Mouse (Mus musculus) neutrophil, adult 5-6 weeks (primary cell): ENCODE results near the gene Slc25a23. TPM values are rescaled to one million over a fixed set of nuclear protein-coding genes. Genes with fewer than 3 reads are reported as not detected.
A peak's percentile ranks its signal among the peaks of the same experiment; 100 is the strongest.

ENCODE experiments used
- ATAC-seq: fragments of 151-379, 151-347 bp; 2 replicates; pipeline ENCODE4 v1.8.0; 2017; ENCODE audit warnings: mild to moderate bottlenecking, moderate TSS enrichment; ENCODE audit not compliant: insufficient number of reproducible peaks, poor library complexity, low FRiP score, severe bottlenecking; ENCODE audit errors: extremely low read depth
- total RNA-seq: library from RNA; stranded (forward); fragments of 200-1000 nt; gene quantifications from 2 replicates; pipeline ENCODE4 v1.2.3, GENCODE M21; 2017

Gene Slc25a23
- total RNA-seq, 1 experiment from 2014 or later = 3.6 TPM

DNA sequence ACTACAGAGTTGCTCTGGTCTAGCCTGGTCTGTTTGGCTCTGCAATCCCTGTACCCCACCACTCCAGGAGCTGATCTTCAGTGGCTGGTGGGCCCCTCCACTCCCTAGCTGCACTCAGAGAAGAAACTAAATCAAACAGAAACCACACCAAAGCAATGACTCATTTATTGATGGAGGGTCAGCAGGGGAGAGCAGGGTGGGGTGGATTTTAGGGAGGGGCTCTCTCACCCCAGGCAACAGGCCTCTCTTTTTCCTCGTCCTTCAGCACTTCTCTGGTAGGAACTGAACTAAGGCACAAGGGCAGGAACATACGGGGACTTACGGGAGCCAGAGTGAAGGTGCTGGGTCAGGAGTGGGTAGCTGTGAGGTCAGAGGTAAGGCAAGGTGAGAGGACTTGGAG lies 20.3 kb upstream of the Slc25a23 start:
- no peak for ATAC-seq

DNA sequence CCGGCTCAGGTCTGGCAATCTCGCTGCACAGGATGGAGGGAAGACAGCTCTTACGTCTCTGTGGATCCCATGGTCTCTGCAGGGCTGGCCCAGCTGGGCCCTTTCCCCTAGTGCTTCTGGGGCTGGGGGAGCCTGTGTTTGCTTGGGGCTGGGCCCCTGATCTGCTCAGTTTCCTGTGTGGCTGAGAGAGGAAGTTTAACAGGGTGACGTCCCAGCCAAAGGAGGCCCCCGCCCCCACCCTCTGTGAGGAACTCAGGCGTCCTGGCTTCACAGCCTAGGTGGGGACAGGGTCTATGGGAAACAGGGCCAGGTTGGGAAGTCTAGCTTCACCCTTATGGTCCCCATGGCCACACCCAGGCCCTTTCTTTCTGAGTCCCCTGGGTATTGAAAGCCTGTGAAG lies 18.7 kb upstream of the Slc25a23 start, which contains the start of gene Dennd1c:
Gene Dennd1c, minus strand, starts transcription at position 179 of the 400 bp plus-strand sequence.
- peak; percentile 91 for ATAC-seq

DNA sequence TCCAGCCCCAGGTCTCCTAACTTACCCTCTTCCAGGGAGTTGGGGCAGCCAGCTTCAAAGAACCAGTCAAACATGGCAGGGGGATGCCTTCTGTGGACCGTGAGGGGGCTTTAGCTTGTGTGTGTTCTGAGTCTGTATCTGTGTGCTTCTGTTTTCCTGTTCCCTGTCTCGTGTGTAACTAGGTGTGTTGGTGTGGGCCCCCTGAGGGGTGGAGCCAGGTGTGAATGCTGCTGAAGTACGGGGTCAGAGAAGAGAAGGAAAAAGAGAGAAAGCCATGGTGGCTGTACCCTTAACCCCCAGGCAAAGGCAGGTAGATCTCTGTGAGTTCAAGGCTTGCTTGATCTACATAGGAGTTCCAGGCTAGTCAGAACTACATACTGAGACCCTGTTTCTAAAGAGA lies 17.3 kb upstream of the Slc25a23 start:
- ATAC-seq = no peak

DNA sequence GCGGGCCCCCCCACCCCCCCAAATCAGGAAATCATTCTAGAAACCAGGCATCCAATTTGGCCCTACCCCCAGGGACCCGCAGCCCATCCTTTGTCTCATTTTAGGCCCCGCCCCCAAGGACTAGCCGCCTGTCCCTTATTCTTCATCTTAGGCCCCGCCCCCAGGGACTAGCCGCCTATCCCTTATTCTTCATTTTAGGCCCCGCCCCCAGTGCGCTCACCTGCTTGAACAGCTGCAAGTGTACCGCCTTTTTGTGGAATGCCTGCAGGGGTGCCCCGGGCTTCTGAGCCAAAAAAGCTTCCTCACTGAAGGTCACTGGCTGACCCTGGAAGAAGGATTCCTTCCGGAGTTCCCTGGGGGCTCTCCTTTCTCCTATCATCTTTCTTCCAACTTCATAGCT lies 11.0 kb upstream of the Slc25a23 start:
- no peak for ATAC-seq

DNA sequence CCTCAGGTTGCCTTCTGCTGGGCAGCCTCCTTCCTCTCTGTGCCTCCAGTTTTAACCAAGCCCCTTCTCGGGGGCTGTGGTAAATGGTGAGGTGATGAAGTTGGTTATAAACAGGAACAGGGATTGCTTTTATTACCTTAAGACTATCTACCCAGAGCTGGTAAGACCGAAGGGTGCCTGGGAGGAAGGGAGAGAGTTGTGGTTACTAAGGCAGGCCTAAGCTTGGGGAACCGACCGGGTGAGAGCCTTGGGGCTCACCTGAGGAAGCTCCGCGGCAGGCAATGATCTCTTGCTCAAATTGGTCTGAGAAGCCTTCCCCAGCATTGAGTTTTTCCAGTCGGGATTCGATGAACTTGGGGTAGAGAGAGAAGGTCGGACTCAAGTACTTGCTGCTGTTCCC lies 10.6 kb upstream of the Slc25a23 start:
- ATAC-seq = no peak

DNA sequence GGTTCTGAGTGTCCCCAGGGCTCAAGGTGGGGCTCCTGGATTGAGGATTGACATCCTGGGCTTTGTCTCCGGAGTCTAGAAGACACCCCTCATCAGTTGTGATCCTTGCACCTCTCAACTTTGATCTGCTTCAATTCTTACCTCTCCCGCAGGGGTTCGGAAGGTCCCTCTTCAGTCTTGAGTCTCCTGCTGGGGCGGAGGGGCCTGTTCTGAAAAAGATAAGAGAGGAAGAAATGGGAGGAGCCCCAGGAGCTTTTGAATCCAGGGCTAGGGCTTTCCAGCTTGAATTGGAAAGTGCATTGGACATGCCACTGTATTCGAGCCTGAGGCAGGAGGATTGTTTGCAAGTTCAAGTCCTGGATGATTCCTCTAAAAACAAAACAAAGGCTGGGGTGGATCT lies 7.2 kb upstream of the Slc25a23 start:
- ATAC-seq = no peak

DNA sequence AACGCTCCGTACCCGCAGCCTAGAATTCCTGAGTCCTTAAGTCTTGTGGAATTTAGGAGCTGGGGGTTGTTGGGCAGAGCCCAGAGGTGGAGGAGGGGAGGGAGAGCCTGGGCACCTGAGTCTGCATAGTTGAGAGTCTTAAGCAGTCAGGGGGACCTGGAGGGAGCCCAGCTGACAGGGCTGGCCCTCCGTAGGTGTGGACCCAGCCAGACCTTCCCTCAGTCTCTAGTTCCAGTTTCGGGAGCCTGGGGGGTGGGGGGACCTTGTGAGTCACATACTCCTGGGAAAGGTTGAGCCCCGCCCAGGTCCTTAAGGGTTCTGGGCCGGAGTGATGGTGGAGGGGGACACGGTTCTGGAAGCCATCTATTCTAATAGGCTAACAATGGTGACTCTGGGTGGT lies 3.4 kb upstream of the Slc25a23 start:
- ATAC-seq = no peak

DNA sequence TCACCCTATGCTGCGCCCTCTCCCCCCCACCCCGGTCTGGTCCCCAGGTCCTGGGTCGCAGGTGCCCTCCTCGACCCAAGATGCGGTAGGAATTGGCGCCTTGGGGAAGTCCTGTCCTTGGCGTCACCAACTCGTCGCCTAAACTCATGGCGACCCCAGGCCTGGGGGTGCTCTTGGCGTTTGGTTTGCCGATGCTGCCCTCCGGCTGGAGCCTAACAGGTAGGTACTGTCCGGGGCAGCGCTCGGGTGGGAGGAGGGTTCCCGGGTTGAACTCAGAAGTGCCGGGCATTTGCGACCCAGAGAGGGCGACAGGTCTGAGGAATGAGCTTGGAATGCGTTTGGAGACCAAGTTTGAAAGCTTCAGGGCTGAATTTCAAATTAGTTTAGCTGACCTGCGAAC lies 2.9 kb upstream of the Slc25a23 start:
- no peak for ATAC-seq

DNA sequence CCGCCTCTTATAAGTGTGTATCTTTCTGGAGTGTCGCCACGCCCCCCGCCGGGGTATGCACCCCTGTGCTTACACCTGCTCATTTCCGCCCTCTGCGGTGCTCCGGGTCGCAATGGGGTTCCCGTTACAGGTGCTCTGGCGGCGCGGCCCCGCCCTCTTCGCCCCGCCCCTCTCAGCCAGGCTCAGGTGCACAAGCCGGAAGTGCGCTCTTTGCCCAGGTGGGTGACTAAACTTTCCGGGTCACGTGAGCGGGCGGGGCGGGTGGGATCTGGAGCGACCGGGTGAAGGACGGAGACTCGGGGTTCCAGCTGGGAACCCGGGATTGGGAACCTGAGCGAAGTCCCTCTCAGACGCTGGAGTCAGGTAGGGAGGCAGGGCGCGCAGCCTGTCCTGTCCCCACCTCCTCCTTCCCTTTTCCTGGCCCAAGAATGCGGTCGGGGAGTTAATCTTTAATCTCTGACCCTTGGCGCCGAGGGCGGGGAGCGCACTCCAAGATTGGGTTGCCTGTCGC lies 2.4 kb upstream of the Slc25a23 start:
- ATAC-seq = 0 out of 2 replicates have a peak, but pooled peaks have one; percentile 2

DNA sequence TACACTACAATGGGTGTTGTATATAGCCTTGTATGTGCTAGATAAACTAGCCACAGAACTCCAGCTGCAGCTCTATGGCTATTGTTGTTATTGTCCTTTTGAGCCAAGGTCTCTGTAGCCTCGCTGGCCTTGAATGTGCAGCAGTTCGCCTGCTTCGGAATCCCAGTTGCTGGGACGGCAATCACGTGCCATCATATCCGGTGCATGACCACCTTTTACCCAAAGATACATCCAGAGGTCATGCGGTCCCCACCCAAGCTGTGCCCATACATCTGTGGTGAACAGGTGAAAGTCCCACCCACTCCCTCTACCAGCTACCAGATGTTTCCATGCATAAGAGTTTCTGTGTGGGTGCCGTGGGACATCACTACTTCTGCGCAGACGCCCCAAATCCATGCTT lies 1.4 kb upstream of the Slc25a23 start:
- ATAC-seq = no peak

DNA sequence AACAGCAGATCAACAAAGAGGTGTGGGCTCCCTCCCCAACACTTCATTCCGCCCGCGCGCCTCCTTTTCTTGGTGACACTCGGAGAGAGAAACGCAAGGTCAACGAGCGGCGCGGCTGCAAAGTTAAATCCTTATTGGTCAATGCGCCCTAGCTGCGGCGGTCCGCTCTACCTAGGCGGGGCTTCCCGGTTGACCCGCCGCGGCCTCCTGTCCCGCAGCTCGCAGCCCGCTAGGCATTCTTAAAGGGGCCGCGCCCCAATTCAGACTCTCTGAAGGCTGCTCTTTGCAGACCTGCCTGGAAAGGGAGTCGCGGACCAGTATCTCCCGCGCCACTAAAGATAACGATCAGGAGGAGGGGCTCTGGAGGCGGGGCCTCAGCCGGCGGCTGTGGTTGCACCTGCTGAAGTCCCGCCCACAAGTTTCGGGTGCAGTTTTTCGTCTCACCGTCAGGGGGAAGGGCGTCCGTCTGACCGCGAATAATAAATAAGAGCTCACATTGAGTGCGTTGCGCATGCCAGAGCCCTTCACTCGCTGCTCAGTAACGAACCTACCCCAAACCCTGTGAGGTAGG lies 653 bp upstream of the Slc25a23 start:
- ATAC-seq = peak; percentile 81

DNA sequence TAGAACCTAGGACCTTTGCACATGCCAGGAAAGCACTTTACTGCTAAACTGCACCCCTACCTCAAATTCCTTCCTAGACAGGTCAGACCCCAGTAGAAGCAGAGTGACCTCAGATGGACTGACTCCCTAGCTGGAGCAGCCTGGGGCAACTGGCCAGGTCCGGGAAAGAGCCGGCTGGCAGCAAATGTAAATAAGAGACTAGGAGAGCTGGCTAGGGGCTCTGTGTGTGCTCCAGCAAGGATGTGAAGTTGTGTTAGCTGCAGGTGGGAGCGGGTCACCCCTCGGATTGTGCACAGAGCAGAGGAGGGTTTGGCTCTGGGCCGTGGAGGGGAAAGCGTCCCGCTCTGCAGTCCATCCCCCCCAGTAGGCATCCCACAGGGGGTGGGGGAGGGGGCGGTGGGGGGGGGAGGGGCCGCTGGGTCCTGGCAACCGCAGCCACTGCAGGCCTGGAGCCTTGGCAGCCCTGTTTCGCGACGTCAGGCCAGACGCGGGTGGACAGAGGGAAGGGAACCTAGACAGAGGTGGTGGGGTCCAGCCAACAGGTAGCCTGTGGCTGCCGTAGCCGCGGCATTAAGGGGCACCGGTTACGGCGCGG lies 675 bp downstream of the Slc25a23 start, which contains the start of gene Crb3:
Gene Crb3, plus strand, starts transcription at position 215 of the 595 bp plus-strand sequence.
- ATAC-seq = no peak

DNA sequence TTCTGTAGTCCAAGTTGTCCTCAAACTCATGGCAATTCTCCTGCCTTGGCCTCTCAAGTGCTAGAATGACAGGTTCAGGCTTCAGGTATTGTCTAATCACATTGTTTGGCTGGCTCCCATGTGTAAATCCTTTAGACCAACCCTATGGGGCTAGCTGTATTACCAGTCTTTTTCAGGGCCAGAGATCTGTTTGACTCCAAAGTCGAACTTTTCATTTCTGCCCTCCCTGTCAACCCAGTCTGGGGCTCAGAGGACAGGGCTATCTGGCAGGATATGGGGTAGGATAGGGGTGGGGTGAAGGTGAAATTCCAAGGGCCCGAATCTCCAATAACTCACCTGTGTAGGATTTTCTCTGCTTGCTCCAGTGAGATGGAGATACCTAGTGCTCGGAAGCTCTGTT lies 3.4 kb downstream of the Slc25a23 start:
- no peak for ATAC-seq

DNA sequence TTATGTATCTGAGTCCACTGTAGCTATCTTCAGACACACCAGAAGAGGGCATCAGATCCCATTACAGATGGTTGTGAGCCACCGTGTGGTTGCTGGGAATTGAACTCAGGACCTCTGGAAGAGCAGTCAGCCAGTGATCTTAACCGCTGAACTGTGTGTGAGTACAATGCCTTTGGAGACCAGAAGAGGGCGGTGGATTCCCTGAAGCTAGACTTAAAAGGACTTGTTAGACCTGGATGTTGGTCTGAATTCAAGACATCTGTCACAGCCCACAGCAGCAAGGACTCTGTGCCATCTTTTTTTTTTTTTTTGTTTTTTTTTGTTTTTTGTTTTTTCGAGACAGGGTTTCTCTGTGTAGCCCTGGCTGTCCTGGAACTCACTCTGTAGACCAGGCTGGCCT lies 8.0 kb downstream of the Slc25a23 start:
- peak; percentile 47; the same call in 1 of the 2 replicates for ATAC-seq

DNA sequence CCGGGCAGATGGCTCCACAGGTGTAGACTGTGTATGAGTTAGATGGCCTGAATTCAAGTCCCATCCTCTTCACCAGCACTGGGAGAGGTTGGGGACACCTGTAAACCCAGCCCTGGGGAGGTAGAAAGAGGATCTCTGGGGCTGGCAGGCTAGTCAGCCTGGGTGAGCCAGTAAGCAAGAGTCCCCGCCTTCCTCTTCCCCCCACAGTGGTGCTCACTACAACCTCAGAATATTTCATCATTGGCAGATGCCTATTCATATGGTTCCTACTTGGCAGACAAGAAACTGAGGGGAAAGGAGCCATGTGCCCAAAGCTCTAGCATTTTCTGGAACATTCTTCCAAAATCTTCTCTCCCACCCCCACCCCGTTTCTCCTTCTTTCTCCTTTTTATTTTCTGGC lies 10.8 kb downstream of the Slc25a23 start:
- no peak for ATAC-seq

DNA sequence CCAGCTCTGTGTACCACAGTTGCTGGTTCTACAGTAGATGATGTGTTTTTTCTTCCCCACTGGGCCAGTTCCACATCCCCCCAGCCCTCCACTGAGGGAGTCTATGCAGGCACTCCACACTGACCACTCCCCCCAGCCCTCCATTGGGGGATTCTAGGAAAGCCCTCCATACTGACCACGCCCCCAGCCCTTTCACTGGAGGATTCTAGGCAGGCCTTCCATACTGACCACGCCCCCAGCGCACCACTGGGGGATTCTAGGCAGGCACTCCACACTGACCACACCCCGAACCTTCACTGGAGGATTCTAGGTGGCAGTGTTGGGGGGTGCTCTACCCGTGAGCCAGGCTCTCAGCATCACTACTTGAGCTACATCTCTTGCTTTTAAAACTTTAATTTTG lies 12.3 kb downstream of the Slc25a23 start:
- no peak for ATAC-seq

DNA sequence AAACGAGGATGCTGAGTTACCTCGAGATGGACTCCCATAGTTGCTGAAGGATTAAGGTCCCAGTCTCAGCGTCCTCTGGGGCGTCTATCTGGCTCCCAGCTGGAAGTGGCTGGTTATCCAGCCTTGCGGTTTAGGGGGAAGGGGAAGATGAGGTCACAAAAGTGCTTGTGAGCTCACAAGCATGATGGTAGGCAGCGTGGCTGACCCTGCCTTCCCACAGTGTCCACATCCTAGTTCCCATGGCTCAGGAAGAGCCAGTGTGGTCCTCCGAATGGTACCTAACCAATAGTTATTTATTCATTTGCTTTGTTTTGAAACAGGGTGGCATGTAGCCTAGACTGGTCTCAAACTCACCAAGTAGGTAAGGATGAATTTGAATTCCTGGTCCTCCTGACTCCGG lies 18.1 kb downstream of the Slc25a23 start, which contains the start of gene Slc25a41:
Gene Slc25a41, minus strand, starts transcription at position 101 of the 400 bp plus-strand sequence.
- no peak for ATAC-seq

DNA sequence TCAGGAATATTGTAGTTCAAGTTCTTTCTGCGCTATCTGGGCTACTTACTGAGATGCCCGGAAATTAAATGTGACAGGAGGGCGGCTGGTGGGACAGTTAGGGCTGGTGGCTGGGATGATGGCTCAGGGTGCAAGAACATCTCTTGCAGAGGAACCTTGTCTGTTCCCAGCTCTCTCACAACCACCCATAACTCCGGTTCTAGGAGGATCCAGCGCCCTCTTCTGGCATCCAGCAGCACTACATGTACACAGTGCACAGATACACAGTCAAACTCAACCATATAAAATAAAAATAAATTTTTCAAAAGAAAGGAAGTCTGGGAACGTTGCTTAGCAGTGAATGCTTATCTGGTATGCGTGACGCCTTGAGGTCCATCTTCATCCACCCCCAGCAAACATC lies 20.7 kb downstream of the Slc25a23 start:
- no peak for ATAC-seq

DNA sequence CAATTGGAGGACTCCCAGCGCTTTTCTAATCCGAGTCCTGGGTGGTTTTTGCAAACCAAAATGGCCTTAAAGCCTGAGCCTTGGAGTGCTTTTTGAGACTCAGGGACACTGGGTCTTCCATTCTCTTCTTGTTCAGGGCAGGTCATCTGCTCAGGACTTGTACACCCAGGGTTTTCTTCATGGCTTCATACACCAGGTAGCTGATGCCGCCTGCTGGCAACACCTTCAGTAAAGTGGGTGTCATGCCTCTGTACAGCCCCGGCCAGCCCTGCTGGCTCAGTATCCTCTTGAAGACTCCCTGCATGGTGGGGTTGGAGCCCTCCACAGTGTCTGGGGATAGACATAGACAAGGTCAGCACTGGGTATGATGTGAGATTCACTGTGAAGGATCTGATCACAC lies 26.8 kb downstream of the Slc25a23 start:
- no peak for ATAC-seq

DNA sequence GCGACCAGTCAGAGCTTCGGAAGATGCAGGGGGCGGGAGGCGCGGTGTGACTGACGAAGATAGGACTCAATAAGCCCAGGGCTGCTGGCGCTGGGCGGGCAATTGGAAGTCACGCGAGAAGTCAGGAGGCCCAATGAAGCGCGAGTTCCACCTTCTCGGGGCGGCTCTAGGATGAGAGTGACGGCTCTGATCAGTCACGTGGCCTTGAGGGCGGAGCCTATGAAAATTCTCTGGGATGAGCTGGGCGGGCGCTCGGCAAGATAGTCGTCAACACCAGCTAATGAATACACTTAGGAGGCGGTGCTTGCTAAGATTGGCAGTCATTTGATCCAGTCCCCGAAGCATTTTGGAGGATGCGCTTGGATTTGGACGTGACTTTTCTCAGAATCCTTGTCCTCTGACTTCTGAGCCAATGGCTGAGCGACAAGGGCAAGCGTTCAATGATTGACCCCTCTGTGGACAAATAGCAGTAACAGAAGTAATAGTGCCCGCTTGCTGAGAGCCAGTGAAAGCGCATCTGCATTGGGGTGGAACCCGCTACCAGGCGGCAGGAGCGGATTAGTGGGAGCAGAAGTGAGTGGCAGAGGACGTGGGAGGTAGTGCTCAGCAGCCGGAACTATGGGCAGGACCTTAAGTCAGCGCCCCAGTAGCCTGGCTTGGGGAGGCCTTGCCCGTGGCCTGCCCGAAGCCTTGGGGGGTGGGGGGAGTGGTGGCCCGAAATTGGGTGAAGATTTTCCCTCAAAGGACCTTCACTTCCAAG lies 27.8 kb downstream of the Slc25a23 start:
- peak; percentile 82 for ATAC-seq
